Mouse (Mus musculus) right cerebral cortex, adult 18-20 months (tissue): Measurements from ENCODE around the gene Gprin3.
"Not testable (repeated sequence)": the region's sequence is repeated elsewhere in the genome, so short reads cannot be mapped to it uniquely, and the experiment has no call there.

ENCODE experiments used
- DNase-seq: peaks from one replicate; pipeline ENCODE4 v3.0.0; 2022; ENCODE audit warnings: mixed read lengths

The Gprin3 gene

GRCm38 (mm10) chr6:59341146-59341545 lies 84.9 kb downstream of the Gprin3 start:
- no peak for DNase-seq

GRCm38 (mm10) chr6:59328297-59328696 lies 97.8 kb downstream of the Gprin3 start:
- DNase-seq = no peak

- no peak for DNase-seq
Measured at GRCm38 (mm10) chr6:59315868-59316267, 110.2 kb downstream of the Gprin3 start.

GRCm38 (mm10) chr6:59315090-59315489 lies 111.0 kb downstream of the Gprin3 start:
- DNase-seq = no peak

- no peak for DNase-seq
Measured at GRCm38 (mm10) chr6:59313162-59313561, 112.9 kb downstream of the Gprin3 start.

GRCm38 (mm10) chr6:59311241-59311640 lies 114.9 kb downstream of the Gprin3 start:
- no peak for DNase-seq

GRCm38 (mm10) chr6:59304235-59304942 lies 121.7 kb downstream of the Gprin3 start:
- DNase-seq = not testable (repeated sequence)

- DNase-seq = no peak
Measured at GRCm38 (mm10) chr6:59303031-59303430, 123.1 kb downstream of the Gprin3 start.
